Mouse (Mus musculus) erythroblast, adult 5-6 weeks (primary cell): ENCODE results near the gene Cxcl15. TPM values are rescaled to one million over a fixed set of nuclear protein-coding genes. Genes with fewer than 3 reads are reported as not detected.
"Not testable (repeated sequence)": the region's sequence is repeated elsewhere in the genome, so short reads cannot be mapped to it uniquely, and the experiment has no call there.

Experiments
- ATAC-seq: replicated peaks from 2 replicates; pipeline ENCODE4 v1.8.0; 2016; ENCODE audit warnings: moderate number of reproducible peaks, mild to moderate bottlenecking, moderate TSS enrichment, inconsistent platforms; ENCODE audit not compliant: poor library complexity, low FRiP score, severe bottlenecking
- total RNA-seq, 2 experiments: library from RNA; stranded (forward) in 1 of 2; stranded (reverse) in 1 of 2; fragments of 150-400 nt in 1 of 2; fragments of 200-764, 138-1000 nt in 1 of 2; gene quantifications; 2 replicates each; pipeline versions ENCODE4 v1.2.3 to v1.2.4; 2015 to 2017; ENCODE audit warnings: low replicate concordance in 2 of 2

The Cxcl15 gene
- total RNA-seq, 2 experiments from 2014 or later: not detected

- no peak for ATAC-seq
These were observed 6.2 kb upstream of the Cxcl15 start for GRCm38 (mm10) chr5:90788114-90788513.

DNA sequence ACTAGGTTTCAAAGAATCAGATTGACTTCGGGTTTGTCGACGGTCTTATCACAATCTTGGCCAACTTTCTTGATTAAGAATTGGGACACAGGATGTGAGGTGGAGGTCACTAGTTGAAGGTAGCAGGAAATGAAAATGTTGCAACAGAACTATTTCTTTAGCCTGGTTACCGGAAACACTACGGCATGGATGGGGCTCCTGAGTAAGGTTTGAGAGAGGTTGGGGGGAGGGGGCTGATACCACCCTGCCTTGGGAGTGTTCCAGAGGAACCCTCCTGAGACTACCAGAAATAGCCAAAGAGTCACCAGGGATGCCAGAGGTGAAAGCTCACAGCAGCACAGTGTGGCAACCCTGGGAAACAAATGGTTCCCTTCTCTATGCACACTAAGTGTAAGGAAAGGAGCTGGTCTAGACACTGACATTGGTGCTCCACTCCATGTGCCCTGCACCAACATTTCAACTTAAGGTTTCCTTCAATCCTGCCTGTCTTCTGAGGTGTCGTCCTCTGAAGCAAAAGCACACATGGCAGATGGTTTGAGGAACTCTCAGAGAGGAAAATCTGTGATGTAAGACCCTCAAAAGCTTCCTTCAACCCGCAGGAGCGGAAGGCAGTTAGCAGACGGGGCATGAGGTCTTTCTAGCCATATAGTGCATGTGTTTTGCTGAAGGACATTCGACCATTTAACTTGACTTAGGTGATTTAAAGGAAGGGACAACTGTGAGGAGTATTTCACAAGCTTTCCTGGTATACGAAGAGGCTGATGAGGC lies 4.8 kb upstream of the Cxcl15 start:
- no peak for ATAC-seq

DNA sequence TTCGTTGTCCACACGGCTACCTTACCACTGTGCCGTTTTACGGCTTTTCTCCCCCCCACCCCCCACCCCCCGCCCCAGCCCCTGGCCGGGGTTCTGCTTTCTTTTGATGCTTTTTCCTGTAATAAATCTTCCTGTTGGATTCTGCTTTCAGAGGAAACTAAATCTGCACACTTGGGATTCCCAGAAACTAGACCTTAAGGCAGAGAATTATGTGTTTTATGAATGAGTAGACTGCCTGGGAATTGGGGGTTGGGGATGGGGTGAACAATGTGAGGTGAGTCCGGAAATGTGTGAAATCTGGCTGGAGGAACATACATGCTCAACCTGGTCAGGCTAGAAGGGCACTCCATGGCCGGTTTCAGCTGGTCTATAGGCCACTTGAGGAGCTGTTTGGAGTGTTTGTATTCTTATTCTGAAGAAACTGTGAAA lies 4.2 kb upstream of the Cxcl15 start:
- ATAC-seq: no peak

GRCm38 (mm10) chr5:90795392-90795791 lies 1.1 kb downstream of the Cxcl15 start:
- ATAC-seq: not testable (repeated sequence)

DNA sequence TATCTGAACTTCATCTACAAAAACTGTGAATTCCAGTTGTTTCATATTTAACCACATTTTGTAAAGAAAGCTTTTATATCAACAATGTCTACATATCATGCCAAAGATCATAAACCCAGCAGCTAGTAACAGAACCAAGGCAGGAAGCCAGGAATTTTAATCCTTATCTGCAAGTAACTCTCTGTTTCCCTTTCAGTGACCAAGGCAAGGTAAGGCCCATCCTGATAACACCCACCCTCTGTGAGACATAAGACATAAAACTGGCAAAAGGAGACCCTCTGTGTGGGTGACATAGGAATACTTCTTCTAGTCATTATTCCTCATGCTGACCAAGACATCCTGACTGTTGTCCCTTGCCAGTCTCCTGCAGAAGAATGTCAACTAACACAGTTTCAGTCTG lies 10.2 kb downstream of the Cxcl15 start:
- ATAC-seq: no peak

DNA sequence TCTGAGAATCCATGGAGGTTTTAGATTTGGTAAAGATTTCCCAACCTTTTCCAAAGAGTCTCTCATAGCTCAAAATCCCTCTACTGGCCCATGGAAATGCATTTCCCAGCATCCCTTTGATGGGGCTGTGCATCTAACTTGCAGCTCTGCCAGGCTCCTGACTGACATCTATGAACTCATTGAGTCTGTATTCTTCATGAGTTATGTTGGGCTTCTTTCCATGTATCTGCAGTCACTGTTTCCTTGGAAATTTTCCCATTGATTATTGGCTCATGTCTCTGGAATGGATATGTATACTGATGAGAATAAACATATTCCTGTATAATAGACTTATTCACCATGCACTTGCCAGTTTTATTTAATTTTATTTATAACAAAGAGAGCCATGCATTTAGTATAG lies 11.7 kb downstream of the Cxcl15 start:
- ATAC-seq: no peak

DNA sequence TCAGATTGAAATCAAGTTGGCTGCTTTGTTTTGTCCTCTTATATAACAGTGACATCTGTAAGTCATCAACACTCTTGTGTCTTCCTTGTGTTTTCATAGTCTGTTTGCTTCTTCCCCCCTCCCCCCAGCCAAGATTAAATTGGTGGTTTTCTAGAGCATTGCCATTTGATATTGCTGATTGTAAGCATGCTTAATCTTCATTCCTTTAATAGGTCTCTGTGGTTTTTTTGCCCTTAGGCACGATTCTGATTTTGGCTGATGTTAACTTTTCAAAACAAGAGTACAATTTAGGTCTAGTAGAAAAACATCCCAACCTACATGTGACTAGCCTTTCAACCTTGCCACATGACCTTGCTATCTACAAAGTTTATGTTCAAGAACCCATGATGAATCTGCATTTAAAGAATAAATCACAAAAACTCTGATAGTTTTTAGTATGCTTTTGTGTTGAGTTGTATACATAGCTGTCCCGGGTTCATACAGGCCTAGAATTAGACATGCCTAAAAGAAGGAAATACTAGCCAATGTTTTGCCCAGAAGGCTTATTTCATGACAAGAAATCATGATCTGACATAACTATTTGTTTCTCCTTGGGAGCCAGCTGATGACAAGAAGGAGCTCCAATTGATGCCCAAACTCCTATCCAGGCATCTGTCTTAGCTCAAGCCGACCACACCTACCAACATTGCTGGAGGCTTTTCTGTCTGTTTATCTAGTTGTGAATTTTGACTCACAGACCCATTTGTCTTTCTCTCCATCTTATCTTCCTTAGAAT lies 13.0 kb downstream of the Cxcl15 start:
- no peak for ATAC-seq

DNA sequence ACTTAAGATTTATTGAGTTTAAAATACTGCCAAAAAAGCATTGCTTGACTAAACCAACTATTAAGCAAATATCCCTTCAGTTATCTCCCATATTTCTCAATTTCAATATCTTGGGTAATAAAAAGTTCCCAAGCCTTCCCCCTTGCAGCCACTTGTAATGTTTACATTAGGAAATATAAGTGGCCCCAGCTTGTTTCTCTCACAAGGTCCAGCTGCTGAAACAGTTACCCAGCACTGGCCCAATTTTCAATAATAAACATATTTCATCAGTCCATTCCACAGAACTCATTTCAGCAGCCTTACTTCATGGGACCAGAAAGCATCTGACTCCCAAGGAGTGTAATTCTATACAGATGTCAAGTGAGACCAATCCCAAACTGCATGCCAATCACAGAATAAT lies 25.4 kb downstream of the Cxcl15 start:
- no peak for ATAC-seq

DNA sequence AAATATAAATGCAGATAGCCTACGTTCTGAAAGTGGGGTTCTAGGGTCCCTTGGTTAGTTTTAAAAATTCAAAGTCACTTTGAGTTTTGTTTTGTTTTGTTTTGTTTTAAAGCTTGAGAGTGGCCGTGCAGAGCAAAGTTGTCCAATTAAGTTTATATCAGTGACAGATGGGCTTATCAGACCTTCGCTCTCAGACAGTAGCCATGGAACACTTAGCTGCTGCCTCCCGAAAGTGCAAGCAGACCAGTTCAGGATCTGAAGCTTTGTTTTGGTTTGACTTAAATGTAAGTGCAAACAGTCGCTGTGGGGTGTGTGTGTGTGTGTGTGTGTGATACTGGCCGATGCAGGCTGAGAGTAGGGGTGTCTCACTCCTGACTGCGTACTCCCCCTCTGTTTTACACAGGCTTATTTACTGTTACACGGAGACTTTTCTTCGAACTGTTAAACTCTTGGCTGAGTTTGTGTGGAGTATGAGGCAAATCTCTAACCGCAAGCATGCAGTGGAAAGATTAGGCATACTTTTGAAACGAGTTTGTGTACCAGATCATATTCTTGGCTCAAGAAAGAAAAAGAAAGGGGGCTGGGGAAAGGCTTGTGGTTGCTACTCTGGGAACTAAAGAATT lies 37.9 kb downstream of the Cxcl15 start:
- ATAC-seq: no peak

GRCm38 (mm10) chr5:90832768-90833388 lies 38.5 kb downstream of the Cxcl15 start:
- ATAC-seq: no peak

- ATAC-seq: no peak
These were observed 40.1 kb downstream of the Cxcl15 start for GRCm38 (mm10) chr5:90834436-90834835.

DNA sequence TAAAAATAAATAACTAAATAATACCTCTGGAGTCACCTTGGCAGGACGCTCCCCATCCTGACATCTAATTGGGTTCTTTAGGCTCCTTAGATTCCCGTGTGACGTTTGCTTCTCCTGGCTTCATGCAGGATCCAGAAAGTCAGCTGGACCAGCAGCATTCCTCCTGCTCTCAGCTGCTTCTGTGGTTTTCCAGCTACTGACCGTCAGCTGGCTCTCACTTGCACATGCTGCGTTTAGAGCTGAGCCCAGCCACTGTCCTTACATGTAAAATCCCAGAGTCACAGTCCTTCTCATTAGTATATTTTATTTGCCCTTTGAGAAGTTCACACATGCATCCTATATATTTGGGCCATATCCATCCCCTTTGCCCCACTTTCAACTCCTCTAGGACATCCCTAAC lies 44.2 kb downstream of the Cxcl15 start:
- ATAC-seq: no peak

DNA sequence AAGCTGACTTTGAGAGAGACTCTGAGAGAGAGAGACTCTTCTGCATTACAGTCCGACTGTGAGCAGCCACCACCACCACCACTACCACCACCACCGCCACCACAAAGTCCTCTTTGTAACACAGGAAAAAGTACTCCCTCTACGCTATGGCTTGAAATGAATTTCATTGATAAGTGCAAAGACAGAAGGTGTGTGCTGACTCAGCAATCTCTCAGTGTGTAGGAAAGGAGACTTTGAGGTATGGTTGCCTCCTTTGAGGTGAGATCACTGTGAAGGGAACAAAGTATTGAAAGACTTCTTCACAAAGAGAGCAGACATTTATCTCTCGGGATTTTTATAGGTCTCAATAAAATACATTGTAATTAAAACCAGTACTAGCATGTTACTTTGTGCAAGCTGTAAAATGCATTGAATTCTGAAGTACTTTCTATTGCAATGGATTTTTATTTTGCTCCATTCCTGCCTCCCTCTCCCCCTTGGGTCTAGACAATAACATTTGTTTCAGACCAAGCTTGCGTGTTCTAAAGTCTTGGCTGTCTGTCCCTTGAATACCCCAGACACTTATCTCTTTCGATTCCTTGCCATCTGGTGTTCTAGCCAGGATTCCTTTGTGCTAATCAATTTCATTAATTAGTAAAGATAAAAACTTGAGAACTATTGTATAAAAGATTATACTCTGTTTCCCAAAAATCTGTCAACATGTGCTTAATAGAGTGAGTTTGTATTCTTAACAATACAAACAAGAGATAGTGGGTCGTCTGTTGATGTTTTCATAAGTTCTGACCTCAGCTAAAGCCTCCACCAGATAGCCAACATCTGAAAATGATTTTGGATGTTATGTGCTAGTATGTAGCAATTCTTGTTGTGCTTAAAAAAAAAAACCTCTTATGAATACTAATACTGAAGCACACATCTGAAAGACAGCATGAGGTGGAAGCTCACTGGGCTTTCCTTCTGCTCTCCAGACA lies 46.9 kb downstream of the Cxcl15 start:
- no peak for ATAC-seq

GRCm38 (mm10) chr5:90843891-90844290 lies 49.6 kb downstream of the Cxcl15 start:
- no peak for ATAC-seq

DNA sequence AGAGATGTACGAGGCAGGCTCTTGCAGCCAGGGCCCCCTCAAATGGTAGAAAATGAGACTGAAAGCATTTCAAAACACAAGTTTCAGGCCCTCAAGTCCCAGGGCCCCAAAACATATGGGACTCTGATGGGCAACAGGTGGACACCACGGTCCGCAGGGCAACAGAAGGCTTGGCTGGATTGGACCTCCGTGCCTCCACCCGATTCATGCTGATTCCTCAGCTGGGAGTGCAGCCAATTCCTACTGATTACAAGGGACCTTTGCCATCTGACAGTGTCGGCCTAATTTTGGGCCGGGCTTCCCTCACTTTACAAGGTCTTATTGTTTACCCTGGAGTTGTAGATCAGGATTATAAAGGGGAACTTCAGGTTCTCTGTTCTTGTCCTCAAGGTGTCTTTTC lies 55.8 kb downstream of the Cxcl15 start:
- ATAC-seq: not testable (repeated sequence)

DNA sequence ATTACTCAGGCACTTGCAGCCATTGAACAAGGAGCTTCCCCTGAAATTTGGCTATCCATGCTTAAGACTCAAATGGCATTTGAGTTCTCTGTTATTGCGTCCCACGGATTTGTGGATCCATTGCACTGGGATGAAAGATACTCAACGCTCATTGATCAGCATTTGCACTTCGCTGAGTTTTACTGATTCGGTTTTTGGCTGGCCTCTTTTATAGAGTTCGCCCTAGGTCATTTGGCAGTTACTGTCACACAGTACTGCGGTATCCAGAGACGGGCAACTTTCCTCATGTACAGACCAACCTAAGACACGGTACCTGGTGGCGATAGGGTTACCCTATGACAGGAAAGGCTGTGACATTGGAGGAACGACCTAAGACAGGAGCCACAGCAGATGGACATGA lies 57.1 kb downstream of the Cxcl15 start:
- ATAC-seq: not testable (repeated sequence)
